Comparison of ENCODE assay signal across 8 mouse cellular contexts in genomic region chr4:24698528-24699117, GRCm38 (mm10).
A peak's percentile ranks its signal among the peaks of the same experiment; 100 is the strongest.
DNase-seq lines count a peak whose midpoint lies in the region; ATAC-seq and TF ChIP-seq lines count a peak whose summit lies in the region.

No protein-coding gene starts in this region.

- intact Hi-C loops in left cerebral cortex, postnatal 4 days (cut with DNase I) = no loop called here

- H3K9ac ChIP-seq in liver, adult 2 months (ENCODE audit: low read depth, low read length) = no peak overlapping the region
- no peak overlapping the region for H3K9ac ChIP-seq in liver, embryonic 12.5 days

- H3K4me2 ChIP-seq in liver, embryonic 12.5 days = no peak overlapping the region

- no peak for DNase-seq in liver, adult 2 months (ENCODE audit: extremely low read depth, low read depth, low spot score)
- peak; percentile 2 to 25 for DNase-seq in adrenal gland, postnatal 36 days
- DNase-seq in left cerebral cortex, postnatal 4 days = peak; percentile 32
- no peak for DNase-seq in spleen, adult 18-20 months
- DNase-seq in kidney, adult 18-20 months = no peak
- DNase-seq in spleen, postnatal 10 days (ENCODE audit: low spot score in 2 of 2) = no peak

- H3K27me3 ChIP-seq in liver, adult 2 months (ENCODE audit: control insufficient read depth, insufficient read depth, low read length) = no peaks in the 10 kb centered on the region
- no peaks in the 10 kb centered on the region for H3K27me3 ChIP-seq in liver, embryonic 12.5 days (replicated peaks)

- H3K9me3 ChIP-seq in liver, embryonic 12.5 days (replicated peaks) = no peaks in the 10 kb centered on the region

- TF ChIP-seq POLR2A in liver, adult 2 months (IDR thresholded peaks at IDR 0.05; ENCODE audit: extremely low read depth, insufficient read depth, low read length) = no peak
- TF ChIP-seq POLR2A in embryonic fibroblast, embryonic 13.5 days (IDR thresholded peaks at IDR 0.05; ENCODE audit: low read depth, low read length) = no peak

- peak; percentile 29; the same call in 1 of the 2 replicates for TF ChIP-seq CTCF in liver, adult 2 months (IDR thresholded peaks at IDR 0.05; ENCODE audit: low read depth, low read length)
- peak; percentile 56; the same call in 1 of the 2 replicates for TF ChIP-seq CTCF in embryonic fibroblast, embryonic 13.5 days (IDR thresholded peaks at IDR 0.05; ENCODE audit: borderline replicate concordance, insufficient read depth, low read length)

- H3K79me2 ChIP-seq in liver, adult 2 months (ENCODE audit: control insufficient read depth, insufficient read depth, low read length) = no peaks in the 10 kb centered on the region

- H3K4me3 ChIP-seq in liver, adult 2 months (ENCODE audit: insufficient read depth, low read depth, low read length) = no peak overlapping the region
- no peak overlapping the region for H3K4me3 ChIP-seq in liver, embryonic 12.5 days
- H3K4me3 ChIP-seq in embryonic fibroblast, embryonic 13.5 days (ENCODE audit: insufficient read depth, low read length) = no peak overlapping the region

- no peak overlapping the region for H3K27ac ChIP-seq in liver, adult 2 months (replicated peaks; ENCODE audit: insufficient read depth, low read depth, low read length)
- no peak overlapping the region for H3K27ac ChIP-seq in liver, embryonic 12.5 days
- no peak overlapping the region for H3K27ac ChIP-seq in embryonic fibroblast, embryonic 13.5 days (ENCODE audit: insufficient read depth, low read length)

- H3K4me1 ChIP-seq in liver, adult 2 months (ENCODE audit: control insufficient read depth, insufficient read depth, low read length) = no peaks in the 10 kb centered on the region
- H3K4me1 ChIP-seq in liver, embryonic 12.5 days = no peaks in the 10 kb centered on the region
- no peaks in the 10 kb centered on the region for H3K4me1 ChIP-seq in embryonic fibroblast, embryonic 13.5 days (ENCODE audit: control insufficient read depth, insufficient read depth, low read length)

- H3K36me3 ChIP-seq in liver, adult 2 months (ENCODE audit: control insufficient read depth, insufficient read depth, low read length) = no peaks in the 10 kb centered on the region
- no peaks in the 10 kb centered on the region for H3K36me3 ChIP-seq in liver, embryonic 12.5 days

- ATAC-seq in liver, embryonic 12.5 days = no peak

- WGBS in liver, adult 2 months = 69% methylated on average over 7 of the region's 7 CpGs
- 63% methylated on average over 7 of the region's 7 CpGs for WGBS in liver, embryonic 12.5 days (ENCODE audit: insufficient replicate concordance)

Comparison
In these comparisons a context has a peak if more than half of its experiments do, and no peak if none do; other contexts are left out.
1. DNase-seq: peak in adrenal gland, postnatal 36 days (2 of 2) and left cerebral cortex, postnatal 4 days (single experiment); none in liver, adult 2 months (single experiment), spleen, adult 18-20 months (0 of 2), kidney, adult 18-20 months (single experiment) and spleen, postnatal 10 days (0 of 2).